Mouse (Mus musculus) embryo, embryonic 10.5 days (tissue): ENCODE data around the gene Car4.
A peak's percentile ranks its signal among the peaks of the same experiment; 100 is the strongest.

Source experiments
- DNase-seq: peaks from one replicate; pipeline ENCODE4 v3.0.0-alpha.2; 2015; ENCODE audit warnings: low spot score

Car4 gene

GRCm38 (mm10) chr11:85013121-85013520, 55.5 kb downstream of the Car4 start:
- DNase-seq = peak; percentile 13
